Mouse (Mus musculus) hindbrain, embryonic 16.5 days (tissue): ENCODE measurements around the gene Cacna2d3. TPM values are rescaled to one million over a fixed set of nuclear protein-coding genes. Genes with fewer than 3 reads are reported as not detected.

Source experiments
- ATAC-seq: fragments of 200-750 bp; cut with Nextera tagmentation; 2 replicates; pipeline ENCODE4 v1.8.0; 2017; ENCODE audit warnings: moderate TSS enrichment, moderate library complexity
- H3K27ac ChIP-seq: fragments of 300-500 bp; sonication (generic); 2 replicates; pipeline ENCODE4 v1.5.1; 2014; ENCODE audit warnings: low read depth, mild to moderate bottlenecking, control low read depth, low read length, moderate library complexity
- H3K27me3 ChIP-seq: fragments of 300-500 bp; sonication (generic); replicated peaks from 2 replicates; pipeline ENCODE4 v1.6.1; 2014; ENCODE audit warnings: low read length; ENCODE audit not compliant: control insufficient read depth, insufficient read depth
- H3K36me3 ChIP-seq: fragments of 300-500 bp; sonication (generic); 2 replicates; pipeline ENCODE4 v1.6.1; 2014; ENCODE audit warnings: mild to moderate bottlenecking, low read length, moderate library complexity, mixed read lengths; ENCODE audit not compliant: control insufficient read depth, insufficient read depth
- H3K4me1 ChIP-seq: fragments of 300-500 bp; sonication (generic); 2 replicates; pipeline ENCODE4 v1.6.1; 2014; ENCODE audit warnings: low read depth, low read length; ENCODE audit not compliant: control insufficient read depth, insufficient read depth
- H3K4me2 ChIP-seq: fragments of 300-500 bp; sonication (generic); 2 replicates; pipeline ENCODE4 v1.6.1; 2014; ENCODE audit warnings: mild to moderate bottlenecking, low read length, control low read depth, moderate library complexity
- H3K4me3 ChIP-seq: fragments of 300-500 bp; sonication (generic); 2 replicates; pipeline ENCODE4 v1.5.1; 2014; ENCODE audit warnings: mild to moderate bottlenecking, low read length, control low read depth, moderate library complexity
- H3K9ac ChIP-seq: fragments of 300-500 bp; sonication (generic); 2 replicates; pipeline ENCODE4 v1.6.1; 2014; ENCODE audit warnings: low read depth, mild to moderate bottlenecking, control low read depth, low read length, moderate library complexity
- H3K9me3 ChIP-seq: fragments of 300-500 bp; sonication (generic); 2 replicates; pipeline ENCODE4 v1.6.1; 2014; ENCODE audit warnings: mild to moderate bottlenecking, low read length, moderate library complexity; ENCODE audit not compliant: control insufficient read depth
- WGBS: fragments of 180-500 bp; shearing (Covaris S2); extraction: QIAGEN DNeasy Blood & Tissue Kit; methylation state at CpG from one replicate; pipeline ENCODE4 v1.1.7; 2014; 5-methylcytosine and 5-hydroxymethylcytosine counted together
- polyA plus RNA-seq: library from polyadenylated mRNA; unstranded; fragments of >200 nt; fragmentation: Nextera tagmentation; extraction: Ambion mirVana; gene quantifications from 2 replicates; pipeline ENCODE4 v1.2.1, GENCODE M21; 2015

The Cacna2d3 gene
- polyA plus RNA-seq, 1 experiment from 2014 or later, result 32.8 TPM

DNA sequence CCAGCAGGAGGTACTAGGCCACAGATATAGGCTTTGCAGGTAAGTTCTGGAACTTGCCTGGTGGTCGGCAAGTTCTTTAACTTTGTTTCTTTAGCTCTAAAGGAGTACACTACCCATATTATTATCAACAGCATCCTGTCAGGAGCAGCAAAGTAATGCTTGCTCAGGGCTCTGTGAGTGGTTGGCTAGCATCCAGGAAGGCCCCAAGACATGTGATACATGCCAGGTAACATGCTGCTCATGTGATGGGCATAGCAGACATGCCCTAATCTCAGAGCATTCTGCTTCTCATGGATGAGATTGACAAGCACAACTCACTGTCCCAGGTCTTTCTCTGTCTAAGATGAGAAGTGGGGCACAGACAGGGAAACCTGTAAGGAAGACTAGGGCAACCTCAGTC is 442.8 kb downstream of the Cacna2d3 start:
- no peak overlapping the region for H3K4me2 ChIP-seq
- H3K27me3 ChIP-seq, result no peaks in the 10 kb centered on the region
- H3K36me3 ChIP-seq, result no peaks in the 10 kb centered on the region
- no peak overlapping the region for H3K27ac ChIP-seq
- WGBS, result 93% methylated on average over 1 of the region's 1 CpGs
- no peaks in the 10 kb centered on the region for H3K9me3 ChIP-seq
- H3K9ac ChIP-seq, result no peak overlapping the region
- no peak overlapping the region for H3K4me3 ChIP-seq
- H3K4me1 ChIP-seq, result no peaks in the 10 kb centered on the region
- no peak for ATAC-seq

DNA sequence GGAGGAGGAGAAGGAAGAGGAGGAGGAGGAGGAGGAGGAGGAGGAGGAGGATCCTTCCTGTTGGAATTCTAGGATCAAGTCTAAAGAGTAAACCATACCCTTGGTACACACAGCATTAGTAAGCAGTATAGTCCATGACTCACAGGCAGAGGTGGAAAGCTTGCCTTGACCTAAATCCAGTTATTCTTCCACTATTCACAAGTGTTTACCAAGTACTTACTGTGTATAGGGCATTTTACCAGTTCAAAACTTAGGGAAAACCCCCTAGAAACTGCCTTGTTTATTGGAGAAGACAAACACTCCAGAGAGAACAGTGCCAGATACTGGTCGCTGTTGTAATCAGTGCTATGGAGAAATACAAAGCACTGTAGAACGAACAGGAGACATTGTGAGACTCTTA is 443.3 kb downstream of the Cacna2d3 start:
- Histone ChIP-seq H3K4me3 (no peak overlapping the region), H3K27me3 (no peaks in the 10 kb centered on the region), H3K9ac (no peak overlapping the region), H3K4me1 (no peaks in the 10 kb centered on the region), H3K36me3 (no peaks in the 10 kb centered on the region), H3K9me3 (no peaks in the 10 kb centered on the region), H3K4me2 (no peak overlapping the region), H3K27ac (no peak overlapping the region)
- 89% methylated on average over 2 of the region's 2 CpGs for WGBS
- no peak for ATAC-seq

DNA sequence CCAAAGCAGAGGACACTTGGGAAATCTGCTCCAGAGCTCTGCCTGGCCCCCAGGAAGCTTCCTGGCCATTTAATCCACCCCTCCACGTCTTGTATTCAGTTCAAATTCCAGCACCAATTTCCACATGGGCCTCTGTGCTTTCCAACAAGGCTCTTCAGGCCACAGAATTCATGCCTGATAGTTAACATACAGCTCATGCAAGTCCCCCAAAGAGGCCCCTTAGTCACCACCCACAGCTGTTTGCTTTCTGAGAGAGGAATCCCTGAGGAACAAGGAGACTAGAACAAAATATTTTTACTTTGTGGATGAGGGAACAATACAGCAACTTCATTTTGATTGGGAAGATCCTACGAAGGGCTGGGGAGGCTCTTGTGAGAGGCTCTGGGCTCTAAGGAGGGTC is 444.0 kb downstream of the Cacna2d3 start:
- H3K4me3 ChIP-seq, result no peak overlapping the region
- no peak overlapping the region for H3K4me2 ChIP-seq
- WGBS, result 49% methylated on average over 2 of the region's 2 CpGs
- H3K9me3 ChIP-seq, result no peaks in the 10 kb centered on the region
- ATAC-seq, result no peak
- no peak overlapping the region for H3K27ac ChIP-seq
- no peaks in the 10 kb centered on the region for H3K4me1 ChIP-seq
- no peaks in the 10 kb centered on the region for H3K27me3 ChIP-seq
- no peak overlapping the region for H3K9ac ChIP-seq
- H3K36me3 ChIP-seq, result no peaks in the 10 kb centered on the region

DNA sequence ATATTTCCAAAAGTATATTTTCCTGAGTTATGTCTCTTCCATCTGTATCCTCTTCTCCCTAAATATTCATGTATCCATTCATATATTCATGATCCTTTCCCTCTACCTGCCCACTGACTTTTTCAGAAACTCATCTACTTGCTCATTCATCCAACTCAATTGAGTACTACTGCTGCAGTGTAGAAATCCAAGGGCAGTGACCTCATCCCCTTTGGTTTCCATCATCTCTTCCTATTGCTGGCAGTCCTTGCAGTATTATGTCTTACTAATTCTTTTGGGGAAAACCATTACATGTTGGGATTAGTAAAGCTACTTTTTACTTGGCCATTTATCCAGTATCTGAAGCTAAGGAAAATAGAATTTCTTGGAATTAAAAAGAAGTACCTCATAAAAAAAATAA is 447.8 kb downstream of the Cacna2d3 start:
- Histone ChIP-seq H3K4me2 (no peak overlapping the region), H3K4me1 (no peaks in the 10 kb centered on the region), H3K36me3 (no peaks in the 10 kb centered on the region), H3K9ac (no peak overlapping the region), H3K27me3 (no peaks in the 10 kb centered on the region), H3K4me3 (no peak overlapping the region), H3K27ac (no peak overlapping the region), H3K9me3 (no peaks in the 10 kb centered on the region)
- no peak for ATAC-seq

DNA sequence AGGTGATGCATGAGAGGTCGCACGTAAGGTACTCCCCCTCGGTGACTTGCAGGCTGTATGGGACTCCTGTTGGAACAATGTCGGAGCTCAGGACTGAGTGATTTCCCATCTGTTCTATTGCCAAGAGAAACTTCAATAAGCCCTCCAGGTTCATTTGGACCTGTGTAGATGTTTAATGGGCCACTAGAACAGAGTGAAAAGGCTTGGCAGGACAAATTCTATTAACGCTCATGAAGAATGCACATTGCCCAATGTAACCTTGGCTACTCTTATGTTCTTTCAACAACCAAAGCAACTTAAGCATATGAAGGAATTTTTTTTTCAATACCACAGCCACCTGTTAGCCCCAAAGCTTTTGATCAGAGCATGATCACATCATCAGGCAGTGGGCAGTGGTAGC is 451.1 kb downstream of the Cacna2d3 start:
- Histone ChIP-seq H3K36me3 (no peaks in the 10 kb centered on the region), H3K9me3 (no peaks in the 10 kb centered on the region), H3K4me3 (no peak overlapping the region), H3K27ac (no peak overlapping the region), H3K27me3 (no peaks in the 10 kb centered on the region), H3K4me1 (no peaks in the 10 kb centered on the region), H3K9ac (no peak overlapping the region), H3K4me2 (no peak overlapping the region)
- no peak for ATAC-seq
- WGBS, result 81% methylated on average over 5 of the region's 5 CpGs

DNA sequence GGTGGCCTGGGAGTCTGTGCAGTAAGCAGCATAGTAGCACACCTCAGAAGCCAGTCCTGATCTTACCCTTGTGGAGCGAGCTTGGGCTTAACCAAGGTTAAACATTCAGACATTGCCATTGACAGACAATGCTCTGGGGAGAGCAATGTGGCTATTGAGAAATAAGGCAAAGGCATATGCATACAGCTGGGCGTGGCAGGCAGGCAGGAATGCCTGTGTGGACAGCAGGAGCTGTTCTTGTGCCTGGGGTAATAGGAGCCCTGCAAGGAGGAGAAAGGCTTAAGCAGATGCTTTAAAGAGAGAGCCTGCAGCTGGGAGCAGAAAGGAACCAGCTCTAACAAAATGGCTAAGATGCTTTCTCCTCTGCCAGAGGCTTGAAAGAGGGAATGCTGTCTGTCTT is 451.8 kb downstream of the Cacna2d3 start:
- Histone ChIP-seq H3K27me3 (no peaks in the 10 kb centered on the region), H3K4me2 (no peak overlapping the region), H3K9me3 (no peaks in the 10 kb centered on the region), H3K36me3 (no peaks in the 10 kb centered on the region), H3K27ac (no peak overlapping the region), H3K4me1 (no peaks in the 10 kb centered on the region), H3K9ac (no peak overlapping the region), H3K4me3 (no peak overlapping the region)
- WGBS, result 48% methylated on average over 2 of the region's 2 CpGs
- ATAC-seq, result no peak

DNA sequence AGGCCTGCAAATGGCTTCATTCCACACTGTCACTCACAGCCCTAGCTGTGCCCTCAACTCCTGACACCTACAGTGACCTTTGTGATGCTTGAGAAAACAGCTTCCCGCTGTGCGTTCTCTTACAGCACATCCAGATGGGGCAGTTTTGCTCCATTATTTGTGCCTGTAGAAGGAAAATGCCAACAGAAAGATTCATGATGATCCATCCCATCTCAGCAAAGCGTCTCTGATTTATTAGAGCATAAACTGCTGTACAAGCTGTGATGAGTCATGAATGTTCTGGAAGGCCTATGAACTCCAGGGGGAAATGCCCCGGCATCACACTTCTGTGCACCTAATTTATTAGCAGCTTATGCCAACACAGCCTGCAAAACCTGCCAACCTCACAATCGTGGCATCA is 453.1 kb downstream of the Cacna2d3 start:
- H3K4me2 ChIP-seq, result no peak overlapping the region
- no peak overlapping the region for H3K4me3 ChIP-seq
- H3K36me3 ChIP-seq, result no peaks in the 10 kb centered on the region
- no peaks in the 10 kb centered on the region for H3K9me3 ChIP-seq
- no peak overlapping the region for H3K27ac ChIP-seq
- H3K4me1 ChIP-seq, result no peaks in the 10 kb centered on the region
- no peak overlapping the region for H3K9ac ChIP-seq
- ATAC-seq, result no peak
- 43% methylated on average over 5 of the region's 5 CpGs for WGBS
- H3K27me3 ChIP-seq, result no peaks in the 10 kb centered on the region

DNA sequence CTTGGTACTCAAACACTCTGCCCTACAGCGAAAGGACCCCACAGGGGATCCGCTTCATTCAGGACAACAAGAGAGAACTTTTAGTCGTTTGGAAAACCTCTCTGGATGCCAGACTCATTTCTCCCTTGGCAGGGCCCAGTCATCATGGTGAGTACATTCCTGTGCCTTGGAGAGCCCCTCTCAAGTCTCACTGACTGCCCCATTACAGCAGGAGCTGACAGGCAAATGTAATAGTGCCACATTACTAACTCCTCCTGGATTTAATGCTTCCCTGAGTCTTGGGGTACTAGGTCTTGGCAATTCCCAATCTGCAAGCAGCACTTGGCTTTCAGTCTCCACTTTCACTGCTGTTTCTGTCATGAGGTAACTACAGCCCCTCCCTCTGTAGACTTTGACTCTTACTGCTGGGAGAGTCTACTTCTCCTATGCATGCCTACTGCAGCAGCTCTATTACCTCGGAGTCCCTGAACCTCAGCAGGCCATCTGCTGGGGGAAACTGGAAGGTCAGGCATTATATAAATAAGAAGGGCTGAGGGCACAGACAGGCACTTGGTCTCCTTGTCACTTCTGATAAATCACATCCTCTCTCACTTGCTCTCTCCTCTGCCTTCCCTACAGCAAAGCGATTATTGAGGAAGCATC is 454.3 kb downstream of the Cacna2d3 start:
- Histone ChIP-seq H3K4me3 (no peak overlapping the region), H3K9me3 (no peaks in the 10 kb centered on the region), H3K27ac (no peak overlapping the region), H3K27me3 (no peaks in the 10 kb centered on the region), H3K4me2 (no peak overlapping the region), H3K9ac (no peak overlapping the region), H3K4me1 (no peaks in the 10 kb centered on the region), H3K36me3 (no peaks in the 10 kb centered on the region)
- 0 out of 2 replicates have a peak, but pooled peaks have one; percentile 56 for ATAC-seq
- 54% methylated on average over 5 of the region's 5 CpGs for WGBS

DNA sequence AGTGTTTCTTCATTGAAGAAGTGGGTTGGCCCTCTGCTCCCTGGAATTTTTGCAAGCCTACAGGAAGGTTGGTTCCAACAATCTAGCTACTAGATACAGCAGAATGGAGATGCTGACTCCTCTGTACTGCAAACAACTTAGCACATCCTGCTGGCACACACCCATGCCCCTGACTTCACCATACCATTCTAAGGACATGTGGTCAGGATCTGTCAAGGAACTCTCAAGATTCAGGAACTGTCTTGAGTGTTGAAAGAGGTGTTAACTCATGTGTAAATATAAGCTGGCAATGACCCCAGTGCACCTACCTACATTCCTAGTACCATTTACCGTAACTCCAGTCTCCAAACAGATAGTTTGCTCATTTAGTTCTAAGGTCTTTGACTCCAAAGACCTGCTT is 461.0 kb downstream of the Cacna2d3 start:
- no peak overlapping the region for H3K9ac ChIP-seq
- H3K9me3 ChIP-seq, result no peaks in the 10 kb centered on the region
- H3K36me3 ChIP-seq, result no peaks in the 10 kb centered on the region
- H3K4me1 ChIP-seq, result no peaks in the 10 kb centered on the region
- no peaks in the 10 kb centered on the region for H3K27me3 ChIP-seq
- H3K27ac ChIP-seq, result no peak overlapping the region
- WGBS, result 96% methylated on average over 1 of the region's 1 CpGs
- no peak overlapping the region for H3K4me2 ChIP-seq
- no peak overlapping the region for H3K4me3 ChIP-seq
- ATAC-seq, result no peak

DNA sequence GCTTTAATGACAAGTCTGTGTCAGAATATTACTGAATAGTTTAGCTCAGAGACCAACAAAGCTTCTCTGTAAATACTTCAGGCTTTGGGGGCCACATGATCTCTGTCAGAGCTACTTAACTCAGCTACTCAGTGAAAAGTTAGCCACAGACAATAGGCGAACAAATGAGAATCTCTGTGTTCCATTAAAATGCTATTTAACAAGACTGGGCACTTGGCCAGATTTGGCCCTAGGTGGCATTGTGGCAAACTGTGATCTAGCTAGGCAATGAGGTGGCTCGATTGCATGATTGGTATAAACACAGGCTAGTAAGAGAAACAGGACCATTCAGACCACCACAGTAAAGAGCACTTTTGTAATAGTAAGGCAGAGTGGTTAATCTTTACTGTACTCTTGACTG is 478.1 kb downstream of the Cacna2d3 start:
- Histone ChIP-seq H3K36me3 (no peaks in the 10 kb centered on the region), H3K9ac (no peak overlapping the region), H3K4me3 (no peak overlapping the region), H3K27ac (no peak overlapping the region), H3K9me3 (peaks cover 4% of the 10 kb centered on the region; the same call in 1 of the 2 replicates), H3K4me2 (no peak overlapping the region), H3K27me3 (no peaks in the 10 kb centered on the region), H3K4me1 (no peaks in the 10 kb centered on the region)
- ATAC-seq, result no peak
- 35% methylated on average over 2 of the region's 2 CpGs for WGBS
